Mouse (Mus musculus): ENCODE measurements around the gene Scn1b.

- TF ChIP-seq CTCF (IDR thresholded peaks at IDR 0.05; ENCODE audit: insufficient read depth, low read depth, low read length) (no peak), POLR2A (IDR thresholded peaks at IDR 0.05; ENCODE audit: insufficient read depth, low read depth, low read length) (no peak)
Observed at GRCm38 (mm10) chr7:31069491-31069890, 57.3 kb downstream of the Scn1b start.

All from olfactory bulb, adult 2 months (tissue).